Comparison of ENCODE assay signal across 10 mouse cellular contexts in the genomic region with DNA sequence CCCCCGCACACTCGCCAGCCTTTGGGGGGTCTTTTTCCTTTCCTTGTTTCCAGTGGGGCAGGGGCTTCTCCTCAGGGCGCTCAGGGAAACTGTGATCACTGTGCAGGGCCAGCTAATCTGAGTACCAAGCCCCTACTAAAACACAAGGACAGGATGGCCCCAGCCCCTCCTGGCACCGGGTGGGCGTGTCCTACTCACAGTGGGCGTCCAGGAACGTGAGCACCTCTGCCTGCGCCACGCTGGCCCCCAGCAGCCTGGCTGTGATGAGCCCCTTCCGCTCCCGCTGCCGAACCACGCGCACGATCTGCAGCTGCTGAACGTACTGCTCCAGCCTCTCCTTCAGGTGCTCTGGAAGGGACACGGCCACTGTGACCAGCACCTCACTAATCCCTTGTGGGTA. TPM values are rescaled to one million over a fixed set of nuclear protein-coding genes. Genes with fewer than 3 reads are reported as not detected.
A peak's percentile ranks its signal among the peaks of the same experiment; 100 is the strongest.
DNase-seq lines count a peak whose midpoint lies in the region; ATAC-seq and TF ChIP-seq lines count a peak whose summit lies in the region.
"Had no signal": no experiment of that assay in that cellular context is flagged by ENCODE, and none has a peak within 500 bp of the region (broad histone marks: within the 10 kb centered on the region; RNA-seq: fewer than 3 reads in every experiment).

No protein-coding gene starts in this region.

- peaks cover 15% of the 10 kb centered on the region for H3K27me3 ChIP-seq in lung, embryonic 14.5 days (ENCODE audit: insufficient read depth, low read length)
- peaks cover 4% of the 10 kb centered on the region; the same call in 1 of the 2 replicates for H3K27me3 ChIP-seq in limb, embryonic 11.5 days (ENCODE audit: control insufficient read depth, insufficient read depth, low read length)
- H3K27me3 ChIP-seq in stomach, embryonic 16.5 days (ENCODE audit: control insufficient read depth, insufficient read depth, low read length), result peaks cover 4% of the 10 kb centered on the region

- ATAC-seq in lung, embryonic 14.5 days (ENCODE audit: insufficient read depth), result no peak
- ATAC-seq in limb, embryonic 11.5 days (ENCODE audit: insufficient number of reproducible peaks, low FRiP score, low TSS enrichment, low read depth), result peak; percentile 54; the same call in 1 of the 2 replicates
- ATAC-seq in stomach, embryonic 16.5 days (ENCODE audit: insufficient read depth, low FRiP score), result no peak
- ATAC-seq in megakaryocyte progenitor cell, adult 5-6 weeks (replicated peaks; ENCODE audit: poor library complexity), result no peak

- no peaks in the 10 kb centered on the region for H3K36me3 ChIP-seq in lung, embryonic 14.5 days (ENCODE audit: insufficient read depth)
- no peaks in the 10 kb centered on the region for H3K36me3 ChIP-seq in limb, embryonic 11.5 days (ENCODE audit: control insufficient read depth, insufficient read depth, low read length)
- H3K36me3 ChIP-seq in stomach, embryonic 16.5 days (ENCODE audit: control insufficient read depth, insufficient read depth, low read length), result no peaks in the 10 kb centered on the region

- no peak overlapping the region for H3K27ac ChIP-seq in lung, embryonic 14.5 days (ENCODE audit: low read depth)
- no peak overlapping the region for H3K27ac ChIP-seq in limb, embryonic 11.5 days (replicated peaks; ENCODE audit: low read depth, low read length)
- no peak overlapping the region for H3K27ac ChIP-seq in stomach, embryonic 16.5 days (ENCODE audit: low read length)
- H3K27ac ChIP-seq: left cerebral cortex, adult 2 months had no signal

- no peaks in the 10 kb centered on the region for H3K4me1 ChIP-seq in lung, embryonic 14.5 days (ENCODE audit: insufficient read depth)
- 0 out of 2 replicates have a peak, but pooled peaks cover 3% of the 10 kb centered on the region for H3K4me1 ChIP-seq in limb, embryonic 11.5 days (ENCODE audit: control insufficient read depth, insufficient read depth, low read length)
- 0 out of 2 replicates have a peak, but pooled peaks cover 7% of the 10 kb centered on the region for H3K4me1 ChIP-seq in stomach, embryonic 16.5 days (ENCODE audit: control insufficient read depth, insufficient read depth, low read length)

- no peak overlapping the region for H3K9ac ChIP-seq in lung, embryonic 14.5 days
- H3K9ac ChIP-seq in limb, embryonic 11.5 days (ENCODE audit: low read length), result no peak overlapping the region
- no peak overlapping the region for H3K9ac ChIP-seq in stomach, embryonic 16.5 days (ENCODE audit: low read length)

- peak overlapping the region; percentile 21; the same call in 1 of the 2 replicates for H3K4me2 ChIP-seq in lung, embryonic 14.5 days
- peak overlapping the region; percentile 30 for H3K4me2 ChIP-seq in limb, embryonic 11.5 days (ENCODE audit: low read depth, severe bottlenecking)
- 0 out of 2 replicates have a peak overlapping the region, but pooled peaks have one; percentile 5 for H3K4me2 ChIP-seq in stomach, embryonic 16.5 days (ENCODE audit: low read depth, low read length)

- no peak for TF ChIP-seq CTCF in lung, embryonic 14.5 days (IDR thresholded peaks at IDR 0.05; ENCODE audit: low read depth)

- 7% methylated on average over 17 of the region's 17 CpGs for WGBS in lung, embryonic 14.5 days
- 7% methylated on average over 17 of the region's 17 CpGs for WGBS in limb, embryonic 11.5 days
- 16% methylated on average over 17 of the region's 17 CpGs for WGBS in stomach, embryonic 16.5 days

- H3K9me3 ChIP-seq in lung, embryonic 14.5 days (ENCODE audit: low read depth, low read length), result no peaks in the 10 kb centered on the region
- H3K9me3 ChIP-seq in limb, embryonic 11.5 days (ENCODE audit: control insufficient read depth, low read length), result no peaks in the 10 kb centered on the region
- no peaks in the 10 kb centered on the region for H3K9me3 ChIP-seq in stomach, embryonic 16.5 days (replicated peaks; ENCODE audit: control insufficient read depth, low read length)

- no peak overlapping the region for H3K4me3 ChIP-seq in lung, embryonic 14.5 days (ENCODE audit: low read depth, low read length)
- H3K4me3 ChIP-seq in limb, embryonic 11.5 days (ENCODE audit: low read depth, low read length), result no peak overlapping the region
- no peak overlapping the region for H3K4me3 ChIP-seq in stomach, embryonic 16.5 days (replicated peaks; ENCODE audit: low read length)
- H3K4me3 ChIP-seq: left cerebral cortex, adult 2 months had no signal

- peak; percentile 40 for DNase-seq in embryo, embryonic 11 days
- DNase-seq in embryo, embryonic 10.5 days (ENCODE audit: low spot score), result no peak
- DNase-seq in lung, embryonic 14.5 days, result no peak
- no peak for DNase-seq in lung, postnatal 4 days
- DNase-seq in limb, embryonic 11.5 days (ENCODE audit: low spot score), result peak; percentile 43
- DNase-seq in right cerebral cortex, postnatal 4 days, result no peak
- DNase-seq: heart, postnatal 36 days had no signal

RNA-seq across cellular contexts. Expression of gene Cela1, which starts 16.2 kb away (rescaled TPM):
- polyA plus RNA-seq in lung, embryonic 14.5 days (2014; fragmentation: Nextera tagmentation; extraction: Ambion mirVana), result 0.97 and 1.2 TPM in 2 replicates
- 0.65 and 1.4 TPM in 2 replicates for polyA plus RNA-seq in limb, embryonic 11.5 days (2014; fragmentation: Nextera tagmentation; extraction: Ambion mirVana)
- polyA plus RNA-seq in stomach, embryonic 16.5 days (2015; fragmentation: Nextera tagmentation; extraction: Ambion mirVana), result 250 and 388 TPM in 2 replicates
- total RNA-seq in megakaryocyte progenitor cell, adult 5-6 weeks (2015), result 12.2 and 28.8 TPM in 2 replicates
- total RNA-seq in megakaryocyte progenitor cell, adult 5-6 weeks (2017), result 5.2 and 10.8 TPM in 2 replicates

RNA-seq across cellular contexts. Expression of gene Galnt6, which starts 25.3 kb away (rescaled TPM):
- 0.07 and 0.25 TPM in 2 replicates for polyA plus RNA-seq in lung, embryonic 14.5 days (2014; fragmentation: Nextera tagmentation; extraction: Ambion mirVana)
- 0.04 and 0.07 TPM in 2 replicates for polyA plus RNA-seq in limb, embryonic 11.5 days (2014; fragmentation: Nextera tagmentation; extraction: Ambion mirVana)
- 6.9 and 8.7 TPM in 2 replicates for polyA plus RNA-seq in stomach, embryonic 16.5 days (2015; fragmentation: Nextera tagmentation; extraction: Ambion mirVana)
- 11.7 and 11.9 TPM in 2 replicates for total RNA-seq in megakaryocyte progenitor cell, adult 5-6 weeks (2015)
- total RNA-seq in megakaryocyte progenitor cell, adult 5-6 weeks (2017), result 28.0 and 29.8 TPM in 2 replicates

RNA-seq across cellular contexts. Expression of gene Bin2, which starts 34.6 kb away (rescaled TPM):
- polyA plus RNA-seq in lung, embryonic 14.5 days (2014; fragmentation: Nextera tagmentation; extraction: Ambion mirVana), result 4.8 TPM in 2 replicates
- polyA plus RNA-seq in limb, embryonic 11.5 days (2014; fragmentation: Nextera tagmentation; extraction: Ambion mirVana), result 3.8 and 4.2 TPM in 2 replicates
- 6.0 and 6.3 TPM in 2 replicates for polyA plus RNA-seq in stomach, embryonic 16.5 days (2015; fragmentation: Nextera tagmentation; extraction: Ambion mirVana)
- 129 and 133 TPM in 2 replicates for total RNA-seq in megakaryocyte progenitor cell, adult 5-6 weeks (2015)
- 98.9 and 105 TPM in 2 replicates for total RNA-seq in megakaryocyte progenitor cell, adult 5-6 weeks (2017)

RNA-seq across cellular contexts. Expression of gene Slc4a8, which starts 57.6 kb away (rescaled TPM):
- 1.6 and 2.5 TPM in 2 replicates for polyA plus RNA-seq in lung, embryonic 14.5 days (2014; fragmentation: Nextera tagmentation; extraction: Ambion mirVana)
- polyA plus RNA-seq in limb, embryonic 11.5 days (2014; fragmentation: Nextera tagmentation; extraction: Ambion mirVana), result 6.6 and 6.7 TPM in 2 replicates
- polyA plus RNA-seq in stomach, embryonic 16.5 days (2015; fragmentation: Nextera tagmentation; extraction: Ambion mirVana), result 3.9 and 4.7 TPM in 2 replicates
- total RNA-seq in megakaryocyte progenitor cell, adult 5-6 weeks (2015), result 20.3 and 26.1 TPM in 2 replicates
- total RNA-seq in megakaryocyte progenitor cell, adult 5-6 weeks (2017), result 21.3 and 22.2 TPM in 2 replicates

Comparison
In these comparisons a context has a peak if more than half of its experiments do, and no peak if none do; other contexts are left out.
1. DNase-seq: peak in embryo, embryonic 11 days (single experiment) and limb, embryonic 11.5 days (single experiment); none in embryo, embryonic 10.5 days (single experiment), lung, embryonic 14.5 days (single experiment), lung, postnatal 4 days (0 of 2) and right cerebral cortex, postnatal 4 days (single experiment).
2. RNA of gene Cela1, which starts 16.2 kb away (polyA plus RNA-seq): 250 to 388 TPM in stomach, embryonic 16.5 days; 0.65 to 1.4 TPM in limb, embryonic 11.5 days and 0.97 to 1.2 TPM in lung, embryonic 14.5 days; every median in the first group is over 100 times any median in the second.
3. Peak in every context shown above with its lines, with median percentiles within 50 percentile points of each other: H3K4me2 ChIP-seq.